Mouse (Mus musculus) heart, embryonic 13.5 days (tissue): ENCODE measurements around the gene Ift80. TPM values are rescaled to one million over a fixed set of nuclear protein-coding genes. Genes with fewer than 3 reads are reported as not detected.
"Not testable (repeated sequence)": the region's sequence is repeated elsewhere in the genome, so short reads cannot be mapped to it uniquely, and the experiment has no call there.

ENCODE experiments used
- ATAC-seq: fragments of 200-750 bp; cut with Nextera tagmentation; 2 replicates; pipeline ENCODE4 v1.8.0; 2017; ENCODE audit warnings: moderate TSS enrichment; ENCODE audit not compliant: insufficient number of reproducible peaks, low FRiP score, low TSS enrichment; ENCODE audit errors: extremely low read depth
- H3K27ac ChIP-seq: fragments of 300-500 bp; sonication (generic); replicated peaks from 2 replicates; pipeline ENCODE4 v1.5.1; 2015; ENCODE audit warnings: moderate library complexity, mild to moderate bottlenecking, inconsistent platforms
- H3K27me3 ChIP-seq: fragments of 300-500 bp; sonication (generic); replicated peaks from 2 replicates; pipeline ENCODE4 v1.6.1; 2015; ENCODE audit warnings: mild to moderate bottlenecking, inconsistent platforms
- H3K36me3 ChIP-seq: fragments of 300-500 bp; sonication (generic); 2 replicates; pipeline ENCODE4 v1.6.1; 2015; ENCODE audit warnings: mild to moderate bottlenecking, inconsistent platforms
- H3K4me1 ChIP-seq: fragments of 300-500 bp; sonication (generic); 2 replicates; pipeline ENCODE4 v1.6.1; 2015; ENCODE audit warnings: inconsistent platforms
- H3K4me2 ChIP-seq: fragments of 300-500 bp; sonication (generic); 2 replicates; pipeline ENCODE4 v1.6.1; 2015; ENCODE audit warnings: inconsistent platforms, mild to moderate bottlenecking, moderate library complexity
- H3K4me3 ChIP-seq: fragments of 300-500 bp; sonication (generic); 2 replicates; pipeline ENCODE4 v1.5.1; 2015; ENCODE audit warnings: moderate library complexity, mild to moderate bottlenecking, inconsistent platforms
- H3K9ac ChIP-seq: fragments of 300-500 bp; sonication (generic); 2 replicates; pipeline ENCODE4 v1.6.1; 2015; ENCODE audit warnings: inconsistent platforms, mild to moderate bottlenecking, moderate library complexity
- H3K9me3 ChIP-seq: fragments of 300-500 bp; sonication (generic); 2 replicates; pipeline ENCODE4 v1.6.1; 2016; ENCODE audit warnings: inconsistent platforms
- WGBS: fragments of 180-500 bp; shearing (Covaris S2); methylation state at CpG from one replicate; pipeline ENCODE4 v1.1.7; 2015; ENCODE audit warnings: mixed read lengths; 5-methylcytosine and 5-hydroxymethylcytosine counted together
- polyA plus RNA-seq: library from polyadenylated mRNA; unstranded; fragments of >200 nt; fragmentation: Nextera tagmentation; extraction: Ambion mirVana; gene quantifications from 2 replicates; pipeline ENCODE4 v1.2.1, GENCODE M21; 2015

The Ift80 gene
- polyA plus RNA-seq, 1 experiment from 2014 or later, result 7.4 TPM

- no peak overlapping the region for H3K4me2 ChIP-seq
- H3K4me3 ChIP-seq, result no peak overlapping the region
- H3K27ac ChIP-seq, result no peak overlapping the region
- peaks cover 17% of the 10 kb centered on the region for H3K36me3 ChIP-seq
- H3K27me3 ChIP-seq, result no peaks in the 10 kb centered on the region
- WGBS, result 91% methylated on average over 3 of the region's 3 CpGs
- no peak overlapping the region for H3K9ac ChIP-seq
- no peaks in the 10 kb centered on the region for H3K4me1 ChIP-seq
- ATAC-seq, result no peak
- no peaks in the 10 kb centered on the region for H3K9me3 ChIP-seq
These were observed 47.0 kb downstream of the Ift80 start for GRCm38 (mm10) chr3:68957413-68957812.

- no peaks in the 10 kb centered on the region for H3K9me3 ChIP-seq
- no peak overlapping the region for H3K4me2 ChIP-seq
- no peak overlapping the region for H3K27ac ChIP-seq
- no peak overlapping the region for H3K9ac ChIP-seq
- no peaks in the 10 kb centered on the region for H3K27me3 ChIP-seq
- ATAC-seq, result no peak
- 58% methylated on average over 4 of the region's 4 CpGs for WGBS
- H3K36me3 ChIP-seq, result peaks cover 11% of the 10 kb centered on the region
- no peaks in the 10 kb centered on the region for H3K4me1 ChIP-seq
- H3K4me3 ChIP-seq, result no peak overlapping the region
These were observed 47.9 kb downstream of the Ift80 start for GRCm38 (mm10) chr3:68956454-68956853.

GRCm38 (mm10) chr3:68954487-68954886 lies 49.9 kb downstream of the Ift80 start:
- Histone ChIP-seq H3K36me3 (0 out of 2 replicates have a peak, but pooled peaks cover 5% of the 10 kb centered on the region), H3K4me1 (no peaks in the 10 kb centered on the region), H3K4me3 (no peak overlapping the region), H3K9ac (no peak overlapping the region), H3K9me3 (no peaks in the 10 kb centered on the region), H3K4me2 (no peak overlapping the region), H3K27me3 (no peaks in the 10 kb centered on the region), H3K27ac (no peak overlapping the region)
- ATAC-seq, result no peak
- WGBS, result 59% methylated on average over 6 of the region's 6 CpGs

GRCm38 (mm10) chr3:68952707-68953106 lies 51.7 kb downstream of the Ift80 start:
- 0 out of 2 replicates have a peak, but pooled peaks cover 5% of the 10 kb centered on the region for H3K36me3 ChIP-seq
- no peak overlapping the region for H3K9ac ChIP-seq
- no peaks in the 10 kb centered on the region for H3K9me3 ChIP-seq
- no peak overlapping the region for H3K4me3 ChIP-seq
- no peak overlapping the region for H3K27ac ChIP-seq
- ATAC-seq, result no peak
- no peaks in the 10 kb centered on the region for H3K27me3 ChIP-seq
- WGBS, result 86% methylated on average over 5 of the region's 5 CpGs
- H3K4me2 ChIP-seq, result no peak overlapping the region
- H3K4me1 ChIP-seq, result no peaks in the 10 kb centered on the region

GRCm38 (mm10) chr3:68951971-68952370 lies 52.4 kb downstream of the Ift80 start:
- H3K9ac ChIP-seq, H3K27ac ChIP-seq, H3K4me3 ChIP-seq, H3K4me1 ChIP-seq, ATAC-seq, H3K27me3 ChIP-seq, H3K9me3 ChIP-seq, H3K36me3 ChIP-seq, H3K4me2 ChIP-seq: not testable (repeated sequence)
- WGBS, result 73% methylated on average over 11 of the region's 11 CpGs

GRCm38 (mm10) chr3:68949381-68949780 lies 55.0 kb downstream of the Ift80 start:
- Histone ChIP-seq H3K4me1 (no peaks in the 10 kb centered on the region), H3K4me2 (no peak overlapping the region), H3K4me3 (no peak overlapping the region), H3K36me3 (0 out of 2 replicates have a peak, but pooled peaks cover 5% of the 10 kb centered on the region), H3K9ac (no peak overlapping the region), H3K9me3 (no peaks in the 10 kb centered on the region), H3K27me3 (no peaks in the 10 kb centered on the region), H3K27ac (no peak overlapping the region)
- no peak for ATAC-seq
- 76% methylated on average over 8 of the region's 8 CpGs for WGBS

GRCm38 (mm10) chr3:68948918-68949317 lies 55.5 kb downstream of the Ift80 start:
- 67% methylated on average over 2 of the region's 2 CpGs for WGBS

GRCm38 (mm10) chr3:68941867-68942266 lies 62.5 kb downstream of the Ift80 start:
- Histone ChIP-seq H3K36me3 (peaks cover 13% of the 10 kb centered on the region; the same call in 1 of the 2 replicates), H3K27ac (no peak overlapping the region), H3K4me1 (no peaks in the 10 kb centered on the region), H3K4me2 (no peak overlapping the region), H3K9me3 (no peaks in the 10 kb centered on the region), H3K27me3 (no peaks in the 10 kb centered on the region), H3K4me3 (no peak overlapping the region), H3K9ac (no peak overlapping the region)
- WGBS, result 88% methylated on average over 6 of the region's 6 CpGs
- ATAC-seq, result no peak

More at GRCm38 (mm10) chr3:68948918-68949317, 55.5 kb downstream of the Ift80 start:
- H3K4me2 ChIP-seq, result no peak overlapping the region
- ATAC-seq, result no peak
- H3K27me3 ChIP-seq, result no peaks in the 10 kb centered on the region
- H3K9me3 ChIP-seq, result no peaks in the 10 kb centered on the region
- 0 out of 2 replicates have a peak, but pooled peaks cover 5% of the 10 kb centered on the region for H3K36me3 ChIP-seq
- no peak overlapping the region for H3K4me3 ChIP-seq
- no peak overlapping the region for H3K27ac ChIP-seq
- no peak overlapping the region for H3K9ac ChIP-seq
- H3K4me1 ChIP-seq, result no peaks in the 10 kb centered on the region

- Histone ChIP-seq H3K27ac (no peak overlapping the region), H3K27me3 (no peaks in the 10 kb centered on the region), H3K36me3 (peaks cover 21% of the 10 kb centered on the region), H3K4me2 (no peak overlapping the region), H3K9ac (no peak overlapping the region), H3K9me3 (peaks cover 2% of the 10 kb centered on the region), H3K4me3 (no peak overlapping the region), H3K4me1 (no peaks in the 10 kb centered on the region)
- 83% methylated on average over 2 of the region's 2 CpGs for WGBS
- ATAC-seq, result no peak
These were observed 64.1 kb downstream of the Ift80 start for GRCm38 (mm10) chr3:68940311-68940710.

GRCm38 (mm10) chr3:68939312-68939711 lies 65.1 kb downstream of the Ift80 start:
- no peak for ATAC-seq
- H3K4me3 ChIP-seq, result no peak overlapping the region
- no peaks in the 10 kb centered on the region for H3K4me1 ChIP-seq
- H3K4me2 ChIP-seq, result no peak overlapping the region
- WGBS, result 88% methylated on average over 7 of the region's 7 CpGs
- H3K9ac ChIP-seq, result no peak overlapping the region
- H3K36me3 ChIP-seq, result peaks cover 24% of the 10 kb centered on the region
- H3K27me3 ChIP-seq, result no peaks in the 10 kb centered on the region
- H3K27ac ChIP-seq, result no peak overlapping the region
- peaks cover 2% of the 10 kb centered on the region for H3K9me3 ChIP-seq

- Histone ChIP-seq H3K9me3 (peaks cover 2% of the 10 kb centered on the region), H3K4me1 (no peaks in the 10 kb centered on the region), H3K27ac (no peak overlapping the region), H3K9ac (no peak overlapping the region), H3K27me3 (no peaks in the 10 kb centered on the region), H3K36me3 (peaks cover 20% of the 10 kb centered on the region), H3K4me3 (no peak overlapping the region), H3K4me2 (no peak overlapping the region)
- 78% methylated on average over 3 of the region's 3 CpGs for WGBS
- no peak for ATAC-seq
These were observed 67.7 kb downstream of the Ift80 start for GRCm38 (mm10) chr3:68936709-68937108.

- H3K27me3 ChIP-seq, result no peaks in the 10 kb centered on the region
- H3K27ac ChIP-seq, result no peak overlapping the region
- H3K4me3 ChIP-seq, result no peak overlapping the region
- H3K4me2 ChIP-seq, result no peak overlapping the region
- no peak for ATAC-seq
- H3K36me3 ChIP-seq, result peaks cover 20% of the 10 kb centered on the region
- 92% methylated on average over 1 of the region's 1 CpGs for WGBS
- H3K9me3 ChIP-seq, result peaks cover 2% of the 10 kb centered on the region
- H3K4me1 ChIP-seq, result no peaks in the 10 kb centered on the region
- no peak overlapping the region for H3K9ac ChIP-seq
These were observed 68.9 kb downstream of the Ift80 start for GRCm38 (mm10) chr3:68935498-68935897.
